Mouse (Mus musculus) small intestine, adult 2 months (tissue): Measurements from ENCODE around the gene Slc37a1. TPM values are rescaled to one million over a fixed set of nuclear protein-coding genes. Genes with fewer than 3 reads are reported as not detected.
A peak's percentile ranks its signal among the peaks of the same experiment; 100 is the strongest.

Experiments used
- H3K27ac ChIP-seq: fragments of 200-500 bp; 2 replicates; pipeline ENCODE4 v1.5.1; 2012; ENCODE audit warnings: low read depth, low read length, control low read depth, inconsistent platforms; ENCODE audit not compliant: insufficient read depth
- H3K27me3 ChIP-seq: fragments of 200-500 bp; 2 replicates; pipeline ENCODE4 v1.6.1; 2012; ENCODE audit warnings: mild to moderate bottlenecking, moderate library complexity, low read length, inconsistent platforms; ENCODE audit not compliant: control insufficient read depth, insufficient read depth
- H3K36me3 ChIP-seq: fragments of 200-500 bp; 2 replicates; pipeline ENCODE4 v1.6.1; 2012; ENCODE audit warnings: mild to moderate bottlenecking, low read length, control low read depth, inconsistent platforms; ENCODE audit not compliant: control insufficient read depth, insufficient read depth
- H3K4me1 ChIP-seq: fragments of 200-500 bp; 2 replicates; pipeline ENCODE4 v1.6.1; 2012; ENCODE audit warnings: low read length, inconsistent platforms, mixed read lengths; ENCODE audit not compliant: control insufficient read depth, insufficient read depth, insufficient read length
- H3K4me3 ChIP-seq: fragments of 200-500 bp; 2 replicates; pipeline ENCODE4 v1.5.1; 2012; ENCODE audit warnings: low read depth, mild to moderate bottlenecking, control low read depth, inconsistent platforms, low read length, moderate library complexity
- CTCF ChIP-seq: fragments of 200-500 bp; IDR thresholded peaks from 2 replicates; pipeline ENCODE4 v1.5.1; 2012; ENCODE audit warnings: low read depth, mild to moderate bottlenecking, control low read depth, inconsistent platforms, low read length, moderate library complexity, mixed read lengths; ENCODE audit not compliant: insufficient replicate concordance, insufficient read length; ENCODE audit errors: extremely low read depth
- POLR2A ChIP-seq: fragments of 200-500 bp; IDR thresholded peaks from 2 replicates; pipeline ENCODE4 v1.6.1; 2012; ENCODE audit warnings: low read depth, mild to moderate bottlenecking, control low read depth, inconsistent platforms, low read length, moderate library complexity
- WGBS: fragments of 180-500 bp; shearing (Covaris S2); methylation state at CpG from one replicate; pipeline ENCODE4 v1.1.7; 2018; 5-methylcytosine and 5-hydroxymethylcytosine counted together
- polyA plus RNA-seq: library from polyadenylated mRNA; depleted of rRNA; stranded (reverse); fragments of >200 nt; gene quantifications from 2 replicates; pipeline ENCODE4 v1.2.3, GENCODE M21; 2012

Slc37a1 gene
- polyA plus RNA-seq, 1 experiment: 145 TPM

- Histone ChIP-seq H3K4me3 (no peak overlapping the region), H3K27ac (no peak overlapping the region), H3K4me1 (peaks cover 6% of the 10 kb centered on the region; the same call in 1 of the 2 replicates), H3K36me3 (no peaks in the 10 kb centered on the region), H3K27me3 (no peaks in the 10 kb centered on the region)
- TF ChIP-seq POLR2A (no peak), CTCF (no peak)
- WGBS: 73% methylated on average over 6 of the region's 6 CpGs
These were observed 11.4 kb upstream of the Slc37a1 start for GRCm38 (mm10) chr17:31275181-31275580.

GRCm38 (mm10) chr17:31276207-31276921 lies 10.2 kb upstream of the Slc37a1 start:
- Histone ChIP-seq H3K4me1 (peaks cover 6% of the 10 kb centered on the region; the same call in 1 of the 2 replicates), H3K27ac (no peak overlapping the region), H3K4me3 (peak overlapping the region; percentile 65), H3K36me3 (no peaks in the 10 kb centered on the region), H3K27me3 (no peaks in the 10 kb centered on the region)
- 37% methylated on average over 9 of the region's 9 CpGs for WGBS
- TF ChIP-seq POLR2A: no peak

- H3K27me3 ChIP-seq: no peaks in the 10 kb centered on the region
- TF ChIP-seq CTCF: no peak
- TF ChIP-seq POLR2A: no peak
- no peaks in the 10 kb centered on the region for H3K36me3 ChIP-seq
- H3K27ac ChIP-seq: no peak within 1 kb of the TSS
- H3K4me3 ChIP-seq: peak within 1 kb of the TSS; percentile 65
- H3K4me1 ChIP-seq: peaks cover 6% of the 10 kb centered on the region; the same call in 1 of the 2 replicates
- 10% methylated on average over 44 of the region's 44 CpGs for WGBS
These were observed 9.4 kb upstream of the Slc37a1 start, which contains the start of gene Rsph1 for GRCm38 (mm10) chr17:31276922-31277918. Rsph1 (minus strand) TSS chr17:31277383.

DNA sequence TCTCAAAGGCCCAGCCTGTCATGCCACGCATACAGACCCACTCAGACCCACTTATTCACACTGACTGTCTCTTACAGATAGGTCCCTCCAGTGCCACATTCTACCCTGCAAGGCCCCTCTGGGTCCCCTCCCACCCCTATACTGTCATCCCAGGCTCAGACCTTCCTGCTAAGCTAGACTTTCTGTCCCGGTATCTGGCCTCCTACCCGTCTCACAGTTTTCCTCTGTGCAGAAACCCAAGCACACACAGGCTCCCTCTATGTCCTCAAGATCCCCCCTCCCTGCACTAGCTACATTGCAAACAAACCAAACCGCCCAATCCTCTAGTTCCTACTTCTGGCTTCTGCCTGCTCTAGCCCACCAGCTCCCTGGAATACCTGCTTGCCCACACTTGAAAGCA lies 8.7 kb upstream of the Slc37a1 start:
- Histone ChIP-seq H3K27me3 (no peaks in the 10 kb centered on the region), H3K4me3 (no peak overlapping the region), H3K4me1 (peaks cover 6% of the 10 kb centered on the region; the same call in 1 of the 2 replicates), H3K36me3 (no peaks in the 10 kb centered on the region), H3K27ac (no peak overlapping the region)
- WGBS: 94% methylated on average over 4 of the region's 4 CpGs
- TF ChIP-seq CTCF: no peak

DNA sequence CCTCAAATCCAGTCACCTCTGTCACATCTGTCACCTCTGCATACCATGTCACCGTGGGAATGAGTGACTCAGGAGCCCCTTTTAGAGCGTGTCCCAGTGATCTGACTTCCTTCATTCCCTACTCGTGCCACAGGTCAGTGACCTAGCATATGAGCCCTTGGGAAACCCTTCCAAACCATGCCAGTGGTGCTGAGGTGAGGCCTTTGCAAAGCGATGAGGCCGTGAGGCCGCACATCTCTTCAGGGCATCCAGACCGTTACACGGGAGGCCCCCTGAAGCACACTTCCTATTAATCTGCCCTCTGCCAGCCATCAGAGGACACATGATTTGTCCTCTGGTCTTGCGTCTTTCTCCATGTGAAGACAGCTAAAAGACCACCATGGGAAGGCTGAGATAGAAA lies 7.1 kb upstream of the Slc37a1 start:
- Histone ChIP-seq H3K27ac (no peak overlapping the region), H3K36me3 (no peaks in the 10 kb centered on the region), H3K27me3 (no peaks in the 10 kb centered on the region), H3K4me1 (peaks cover 6% of the 10 kb centered on the region; the same call in 1 of the 2 replicates), H3K4me3 (no peak overlapping the region)
- TF ChIP-seq CTCF (no peak), POLR2A (no peak)
- 89% methylated on average over 9 of the region's 9 CpGs for WGBS

- Histone ChIP-seq H3K36me3 (no peaks in the 10 kb centered on the region), H3K4me1 (peaks cover 6% of the 10 kb centered on the region; the same call in 1 of the 2 replicates), H3K4me3 (no peak overlapping the region), H3K27ac (no peak overlapping the region), H3K27me3 (no peaks in the 10 kb centered on the region)
- no peak for TF ChIP-seq CTCF
- no peak for TF ChIP-seq POLR2A
- WGBS: 46% methylated on average over 6 of the region's 6 CpGs
These were observed 6.3 kb upstream of the Slc37a1 start for GRCm38 (mm10) chr17:31280269-31280668.
